Mouse (Mus musculus): Measurements from ENCODE around the gene Armc10.

Armc10 gene

DNA sequence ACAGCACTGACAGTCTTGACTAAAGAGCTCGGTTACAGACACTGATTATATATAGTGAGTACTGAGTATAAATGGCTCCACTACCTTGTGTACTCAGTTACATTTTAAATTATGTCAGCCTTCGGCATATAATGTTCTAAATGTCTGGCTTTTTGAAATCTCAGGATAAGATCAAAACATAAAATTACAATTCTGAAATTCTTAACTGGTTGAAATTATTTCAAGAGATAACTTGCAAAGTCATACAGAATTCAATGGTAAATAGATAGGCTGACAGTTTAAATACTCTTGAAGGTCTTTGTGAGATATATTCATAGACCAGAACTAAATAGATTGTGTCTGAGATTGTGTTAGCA, 56.4 kb downstream of the Armc10 start:
- in situ Hi-C loops (cut with MboI, MseI) = no loop called here

GRCm38 (mm10) chr5:21702873-21703475, 57.4 kb downstream of the Armc10 start:
- in situ Hi-C loops (cut with MboI, MseI) = no loop called here

DNA sequence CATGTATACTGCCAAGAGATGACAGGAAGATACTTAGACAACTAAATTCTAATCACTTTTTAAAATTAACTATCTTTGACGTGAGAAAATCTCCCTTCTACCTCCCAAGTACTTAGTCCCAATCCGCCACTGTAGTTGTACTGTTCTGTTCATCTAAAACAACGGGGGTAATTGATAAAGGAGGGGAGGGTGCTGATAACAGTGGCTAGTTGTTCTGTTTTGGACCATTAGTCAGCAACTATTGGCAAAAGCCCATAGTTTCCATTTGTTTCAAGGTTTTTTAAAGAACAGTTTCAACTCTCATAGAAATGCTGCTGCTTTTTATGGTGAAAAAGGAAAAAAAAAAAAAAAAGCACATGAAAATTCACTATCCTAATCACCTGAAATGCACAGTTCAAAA, 58.1 kb downstream of the Armc10 start:
- in situ Hi-C loops (cut with MboI, MseI) = no loop called here

GRCm38 (mm10) chr5:21706546-21706945, 60.9 kb downstream of the Armc10 start:
- in situ Hi-C loops (cut with MboI, MseI) = loop anchor here in 1 of 2 experiments (5.0 kb wide), 1 partner anchor 54 kb away; no protein-coding TSS in a partner anchor

DNA sequence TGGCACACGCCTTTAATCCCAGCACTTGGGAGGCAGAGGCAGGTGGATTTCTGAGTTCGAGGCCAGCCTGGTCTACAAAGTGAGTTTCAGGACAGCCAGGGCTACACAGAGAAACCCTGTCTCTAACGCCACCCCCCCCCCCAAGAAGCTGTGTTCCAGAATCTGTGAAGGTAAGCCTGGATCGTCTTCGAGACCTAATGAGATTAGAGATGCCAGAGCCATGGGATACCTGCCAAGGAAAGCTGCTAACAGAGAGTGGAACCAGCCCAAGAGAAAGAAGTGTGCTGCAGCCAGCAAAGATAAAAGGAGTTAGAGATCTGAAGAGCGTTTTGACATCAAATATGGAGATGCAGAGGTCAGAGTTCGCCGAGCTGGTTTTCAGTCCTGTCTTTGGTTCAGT, 62.4 kb downstream of the Armc10 start:
- in situ Hi-C loops (cut with MboI, MseI) = loop anchor here in 1 of 2 experiments (5.0 kb wide), 1 partner anchor 56 kb away; no protein-coding TSS in a partner anchor
